Mouse (Mus musculus): ENCODE results near the gene Prox2. TPM values are rescaled to one million over a fixed set of nuclear protein-coding genes. Genes with fewer than 3 reads are reported as not detected.

Gene Prox2
- polyA plus RNA-seq, 1 experiment from 2014 or later: 3.9 TPM

DNA sequence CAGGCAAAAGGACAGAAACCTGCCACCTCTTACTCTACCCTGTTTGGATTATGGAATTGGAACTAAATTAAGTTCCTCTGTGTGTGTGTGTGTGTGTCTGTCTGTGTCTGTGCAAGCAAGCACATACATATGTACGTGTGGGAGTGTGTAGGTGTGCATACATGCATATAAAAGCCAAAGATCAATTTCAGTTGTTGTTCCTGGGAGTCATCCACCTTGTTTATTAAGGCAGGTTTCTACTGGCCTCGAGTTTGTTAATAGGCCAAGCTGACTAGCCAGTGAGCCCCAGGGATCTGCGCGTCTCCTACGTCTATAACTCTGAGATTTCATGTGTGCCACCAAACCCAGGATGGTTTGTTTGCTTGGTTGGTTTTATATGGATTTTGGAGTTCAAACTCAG is 14.2 kb upstream of the Prox2 start:
- Histone ChIP-seq H3K9me3 (no peaks in the 10 kb centered on the region), H3K4me2 (no peak overlapping the region), H3K36me3 (peaks cover 81% of the 10 kb centered on the region), H3K27ac (no peak overlapping the region), H3K27me3 (no peaks in the 10 kb centered on the region), H3K4me1 (no peaks in the 10 kb centered on the region), H3K9ac (no peak overlapping the region), H3K4me3 (no peak overlapping the region)
- 92% methylated on average over 5 of the region's 5 CpGs for WGBS
- no peak for ATAC-seq (ENCODE audit: insufficient number of reproducible peaks, low FRiP score, low TSS enrichment, low read depth)

DNA sequence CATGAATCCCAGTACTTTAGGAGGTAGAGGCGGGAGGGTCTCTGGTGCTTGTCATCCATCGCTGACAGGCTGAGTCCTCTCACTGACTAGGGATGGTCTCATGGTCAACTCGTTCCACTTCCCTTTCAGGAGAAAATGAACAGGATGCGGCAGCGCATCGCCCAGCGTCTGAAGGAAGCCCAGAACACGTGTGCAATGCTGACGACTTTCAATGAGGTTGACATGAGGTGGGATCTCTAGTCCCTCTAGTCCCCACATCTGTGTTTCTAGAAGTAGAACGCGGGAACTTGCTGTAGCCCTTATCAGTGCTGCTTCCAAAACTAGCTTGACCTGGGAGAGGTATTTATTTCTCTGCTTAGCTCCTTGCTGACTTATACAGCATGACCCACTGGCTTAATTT is 13.1 kb upstream of the Prox2 start:
- Histone ChIP-seq H3K4me3 (no peak overlapping the region), H3K36me3 (peaks cover 83% of the 10 kb centered on the region), H3K27me3 (no peaks in the 10 kb centered on the region), H3K4me1 (no peaks in the 10 kb centered on the region), H3K4me2 (no peak overlapping the region), H3K27ac (no peak overlapping the region), H3K9ac (no peak overlapping the region), H3K9me3 (no peaks in the 10 kb centered on the region)
- no peak for ATAC-seq (ENCODE audit: insufficient number of reproducible peaks, low FRiP score, low TSS enrichment, low read depth)
- WGBS: 93% methylated on average over 11 of the region's 11 CpGs

DNA sequence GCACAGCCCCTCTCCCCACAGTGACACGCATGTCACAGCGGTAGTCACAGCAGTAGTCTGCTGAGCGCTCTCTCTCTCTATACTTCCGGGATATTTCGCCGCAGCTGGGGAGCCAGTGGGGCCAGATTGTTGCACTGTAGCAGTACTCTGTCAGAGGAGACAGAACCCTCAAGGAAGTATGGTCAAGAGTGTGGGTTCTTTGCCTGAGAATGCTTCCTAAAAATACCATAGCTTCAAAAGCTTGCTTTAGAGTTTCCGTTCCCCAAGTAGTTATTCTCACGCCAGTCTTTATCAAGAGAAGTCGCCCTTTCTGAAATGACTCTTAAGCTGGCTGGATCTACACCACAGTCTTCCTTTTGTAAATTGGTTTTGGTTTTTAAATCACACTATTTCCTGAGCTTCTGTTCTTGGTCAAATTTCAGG is 12.6 kb upstream of the Prox2 start:
- H3K4me3 ChIP-seq: no peak overlapping the region
- H3K9me3 ChIP-seq: no peaks in the 10 kb centered on the region
- peaks cover 83% of the 10 kb centered on the region for H3K36me3 ChIP-seq
- H3K9ac ChIP-seq: no peak overlapping the region
- WGBS: 94% methylated on average over 9 of the region's 9 CpGs
- no peak for ATAC-seq (ENCODE audit: insufficient number of reproducible peaks, low FRiP score, low TSS enrichment, low read depth)
- H3K27ac ChIP-seq: no peak overlapping the region
- no peak overlapping the region for H3K4me2 ChIP-seq
- H3K27me3 ChIP-seq: no peaks in the 10 kb centered on the region
- H3K4me1 ChIP-seq: no peaks in the 10 kb centered on the region

DNA sequence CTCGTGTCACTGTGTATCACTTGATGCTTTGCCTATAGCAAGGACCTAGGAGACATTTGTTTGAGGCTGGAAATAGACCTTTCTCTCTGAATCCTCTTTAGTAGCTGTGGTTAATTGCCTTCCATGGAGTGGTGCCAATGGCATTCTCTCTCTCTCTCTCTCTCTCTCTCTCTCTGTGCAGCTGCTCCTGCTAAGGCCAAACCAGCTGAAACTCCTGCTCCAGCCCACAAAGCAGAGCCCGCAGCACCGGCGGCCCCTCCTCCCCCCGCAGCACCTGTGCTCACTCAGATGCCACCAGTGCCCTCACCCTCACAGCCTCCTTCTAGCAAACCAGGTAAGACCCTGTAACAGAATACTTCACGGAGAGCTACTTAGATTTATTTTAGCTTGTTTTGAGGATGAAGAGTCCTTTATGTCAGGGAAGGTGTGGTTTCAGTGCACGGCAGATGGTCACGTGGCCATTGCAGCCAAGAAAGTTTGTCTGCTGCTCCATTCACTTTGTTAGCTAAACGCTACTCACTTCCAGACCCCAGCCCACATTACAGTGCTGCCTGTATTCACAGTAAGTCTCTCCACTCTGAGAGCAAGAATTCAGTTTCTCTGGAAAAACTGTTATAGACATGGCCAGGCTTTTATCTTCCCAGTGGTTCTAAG is 11.4 kb upstream of the Prox2 start:
- H3K4me3 ChIP-seq: no peak overlapping the region
- H3K9ac ChIP-seq: no peak overlapping the region
- WGBS: 80% methylated on average over 9 of the region's 9 CpGs
- H3K27me3 ChIP-seq: no peaks in the 10 kb centered on the region
- no peak for ATAC-seq (ENCODE audit: insufficient number of reproducible peaks, low FRiP score, low TSS enrichment, low read depth)
- H3K27ac ChIP-seq: no peak overlapping the region
- no peak overlapping the region for H3K4me2 ChIP-seq
- no peaks in the 10 kb centered on the region for H3K4me1 ChIP-seq
- H3K36me3 ChIP-seq: peaks cover 80% of the 10 kb centered on the region
- no peaks in the 10 kb centered on the region for H3K9me3 ChIP-seq

DNA sequence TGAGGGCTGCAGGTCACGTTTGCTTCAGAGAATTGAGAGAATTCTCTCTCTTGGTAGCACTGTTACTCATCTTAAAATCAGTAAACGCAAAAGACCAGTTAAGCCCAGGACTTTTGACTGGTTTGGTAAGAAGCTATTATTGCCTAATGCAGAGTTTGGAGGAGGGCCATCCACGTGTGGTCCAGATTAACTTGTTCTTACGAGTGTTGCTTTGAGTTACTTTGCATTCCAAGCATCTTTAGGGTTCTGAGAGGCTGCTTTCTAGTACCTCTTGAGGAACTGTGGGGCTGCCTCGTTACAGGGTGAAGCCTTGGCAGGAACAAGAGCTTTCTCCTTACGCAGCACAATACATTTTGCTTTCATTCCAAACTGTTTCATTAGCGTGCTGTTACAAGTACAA is 5.1 kb upstream of the Prox2 start:
- Histone ChIP-seq H3K9me3 (no peaks in the 10 kb centered on the region), H3K4me2 (no peak overlapping the region), H3K27me3 (no peaks in the 10 kb centered on the region), H3K36me3 (peaks cover 26% of the 10 kb centered on the region), H3K4me3 (no peak overlapping the region), H3K9ac (no peak overlapping the region), H3K4me1 (peaks cover 18% of the 10 kb centered on the region), H3K27ac (no peak overlapping the region)
- 50% methylated on average over 7 of the region's 7 CpGs for WGBS
- no peak for ATAC-seq (ENCODE audit: insufficient number of reproducible peaks, low FRiP score, low TSS enrichment, low read depth)

DNA sequence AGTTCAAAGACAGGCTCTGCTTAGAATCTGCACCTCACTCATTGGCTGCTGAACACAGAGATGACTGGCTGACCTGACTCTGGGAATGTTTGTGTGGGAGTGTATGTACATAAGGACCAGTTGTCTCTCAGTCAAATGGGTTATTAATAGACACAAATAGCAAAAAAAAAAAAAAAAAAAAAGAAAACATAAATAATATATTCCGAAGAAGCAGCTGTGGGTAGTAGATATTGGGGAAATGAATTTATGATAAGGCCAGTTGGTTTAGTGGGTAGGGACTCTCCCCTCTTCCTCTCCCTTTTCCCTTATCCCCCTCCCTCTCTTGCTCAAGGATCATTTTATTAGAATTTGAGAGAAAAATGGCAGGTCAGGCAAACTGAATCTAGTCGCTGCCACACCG is 3.4 kb upstream of the Prox2 start:
- Histone ChIP-seq H3K27me3 (no peaks in the 10 kb centered on the region), H3K4me2 (no peak overlapping the region), H3K36me3 (peaks cover 12% of the 10 kb centered on the region), H3K4me1 (peaks cover 29% of the 10 kb centered on the region), H3K9ac (no peak overlapping the region), H3K27ac (no peak overlapping the region), H3K9me3 (no peaks in the 10 kb centered on the region), H3K4me3 (no peak overlapping the region)
- WGBS: 92% methylated on average over 3 of the region's 3 CpGs
- ATAC-seq (ENCODE audit: insufficient number of reproducible peaks, low FRiP score, low TSS enrichment, low read depth): no peak

DNA sequence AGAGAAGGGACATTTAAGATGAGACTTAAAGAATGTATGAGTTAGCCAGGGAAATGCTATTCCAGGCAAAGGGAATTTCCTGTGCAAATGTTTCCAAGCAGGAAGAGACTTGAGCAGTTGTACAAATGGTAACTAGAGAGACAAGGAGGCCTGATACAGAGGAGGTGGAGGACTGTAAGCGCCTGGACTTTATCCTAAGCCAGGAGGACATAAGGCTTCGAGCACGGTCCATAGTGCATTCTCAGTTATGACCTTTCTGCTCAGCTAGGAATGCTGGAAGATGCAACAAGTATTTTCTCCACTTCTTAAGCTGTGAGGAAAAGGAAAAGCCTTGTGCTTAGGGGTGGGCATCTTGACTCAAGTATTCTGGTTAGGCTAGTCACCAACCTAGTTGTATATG is 2.8 kb upstream of the Prox2 start:
- no peak for ATAC-seq (ENCODE audit: insufficient number of reproducible peaks, low FRiP score, low TSS enrichment, low read depth)
- Histone ChIP-seq H3K9me3 (no peaks in the 10 kb centered on the region), H3K4me2 (no peak overlapping the region), H3K36me3 (peaks cover 6% of the 10 kb centered on the region), H3K9ac (no peak overlapping the region), H3K4me3 (no peak overlapping the region), H3K4me1 (peaks cover 29% of the 10 kb centered on the region), H3K27me3 (no peaks in the 10 kb centered on the region), H3K27ac (no peak overlapping the region)
- WGBS: 84% methylated on average over 3 of the region's 3 CpGs

DNA sequence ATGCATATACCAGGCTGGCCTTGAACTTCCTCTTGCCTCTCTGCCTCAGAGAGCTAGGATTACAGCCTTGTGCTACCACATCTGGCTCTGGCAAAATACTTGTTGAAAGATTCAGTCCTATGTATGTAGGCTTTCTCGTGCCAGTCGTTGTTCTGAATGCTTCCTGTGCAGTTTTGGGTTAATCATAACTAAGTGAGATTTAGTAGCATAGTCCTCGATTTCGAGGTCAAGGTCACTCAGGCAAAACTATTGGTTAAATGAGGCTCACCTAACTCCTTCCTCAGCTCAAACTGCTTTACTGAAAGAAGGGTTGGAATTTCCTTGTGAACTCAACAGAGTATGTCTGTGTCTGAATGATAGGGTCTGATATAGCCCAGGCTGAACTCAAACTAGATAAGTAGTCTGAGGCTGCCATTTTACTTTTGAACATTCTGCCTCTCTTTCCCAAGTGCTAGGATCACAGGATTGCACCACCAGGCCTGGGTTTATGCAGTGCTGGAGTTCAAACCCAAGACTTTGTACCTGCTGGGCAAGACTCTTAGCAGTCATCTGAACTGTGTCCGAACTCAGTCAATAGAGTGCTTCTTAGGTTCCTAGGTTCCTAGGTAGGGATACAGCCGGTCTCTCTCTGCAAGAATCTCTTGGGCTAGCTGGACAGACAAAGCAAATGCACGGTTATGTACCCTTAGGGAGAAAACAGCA is 2.1 kb upstream of the Prox2 start:
- Histone ChIP-seq H3K27me3 (no peaks in the 10 kb centered on the region), H3K9me3 (no peaks in the 10 kb centered on the region), H3K4me3 (no peak overlapping the region), H3K36me3 (no peaks in the 10 kb centered on the region; the same call in 1 of the 2 replicates), H3K27ac (no peak overlapping the region), H3K4me2 (peak overlapping the region; percentile 61; the same call in 1 of the 2 replicates), H3K9ac (no peak overlapping the region), H3K4me1 (peaks cover 29% of the 10 kb centered on the region)
- no peak for ATAC-seq (ENCODE audit: insufficient number of reproducible peaks, low FRiP score, low TSS enrichment, low read depth)
- 83% methylated on average over 7 of the region's 7 CpGs for WGBS

DNA sequence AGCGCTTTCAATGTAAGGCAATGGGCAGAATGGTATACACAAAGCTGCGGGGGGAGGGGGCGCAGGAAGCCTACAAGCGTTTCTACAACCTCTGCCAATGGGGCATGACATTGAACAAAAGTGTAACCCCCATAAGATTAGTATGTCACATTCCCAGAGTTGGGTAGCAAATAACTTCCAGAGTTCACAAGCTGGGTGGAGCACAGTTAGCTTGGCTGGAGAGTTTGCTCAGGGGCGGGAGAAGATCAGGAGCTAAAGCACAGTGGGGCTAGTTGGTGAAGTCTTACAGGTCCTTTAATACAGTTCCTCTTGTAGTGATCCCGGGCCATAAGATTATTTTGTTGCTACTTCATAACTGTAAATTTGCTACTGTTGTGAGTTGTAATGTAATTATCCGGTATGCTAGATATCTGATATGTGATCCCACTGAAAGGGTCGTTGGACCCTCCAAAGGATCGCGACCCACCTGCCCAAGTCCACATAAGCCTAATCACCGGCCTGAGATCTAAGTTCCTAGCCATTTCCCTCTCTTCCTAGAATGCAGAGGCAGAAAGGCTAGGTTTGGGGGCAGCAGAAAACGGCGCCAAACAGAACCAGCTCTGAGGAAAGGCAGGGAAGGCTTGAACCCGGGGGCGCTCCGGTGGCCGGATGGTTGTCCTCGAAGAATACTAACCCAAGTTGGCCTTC is 405 bp downstream of the Prox2 start:
- 10% methylated on average over 18 of the region's 18 CpGs for WGBS
- Histone ChIP-seq H3K4me2 (peak overlapping the region; percentile 61), H3K4me1 (peaks cover 35% of the 10 kb centered on the region), H3K9me3 (no peaks in the 10 kb centered on the region), H3K27me3 (no peaks in the 10 kb centered on the region), H3K27ac (peak overlapping the region; percentile 84), H3K4me3 (peak overlapping the region; percentile 99), H3K9ac (peak overlapping the region; percentile 95), H3K36me3 (no peaks in the 10 kb centered on the region; the same call in 1 of the 2 replicates)
- peak; percentile 23; the same call in 1 of the 2 replicates for ATAC-seq (ENCODE audit: insufficient number of reproducible peaks, low FRiP score, low TSS enrichment, low read depth)

DNA sequence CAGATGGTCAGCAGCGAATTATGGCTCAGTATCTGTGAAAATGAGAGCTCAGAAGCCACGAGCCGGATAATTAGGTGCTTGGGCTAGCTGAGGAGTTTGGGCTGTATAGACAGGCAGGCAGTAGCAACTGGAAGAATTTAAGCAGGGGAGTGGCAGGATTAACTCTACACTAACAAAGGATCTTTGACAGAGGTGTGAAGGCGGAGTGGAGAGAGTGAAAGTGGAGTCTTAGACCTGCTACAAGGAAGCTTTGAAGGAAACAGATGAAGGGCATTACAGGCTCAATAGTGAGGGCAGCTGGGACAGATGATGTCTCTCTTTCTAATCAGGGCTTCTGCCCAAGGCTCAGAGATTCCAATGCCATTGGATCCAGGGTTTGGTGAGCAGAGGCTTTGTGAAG is 1.1 kb downstream of the Prox2 start:
- Histone ChIP-seq H3K27ac (peak overlapping the region; percentile 84; the same call in 1 of the 2 replicates), H3K27me3 (no peaks in the 10 kb centered on the region), H3K9ac (no peak overlapping the region), H3K4me1 (peaks cover 35% of the 10 kb centered on the region), H3K36me3 (no peaks in the 10 kb centered on the region), H3K4me3 (no peak overlapping the region; the same call in 1 of the 2 replicates), H3K4me2 (peak overlapping the region; percentile 61; the same call in 1 of the 2 replicates), H3K9me3 (no peaks in the 10 kb centered on the region)
- 47% methylated on average over 4 of the region's 4 CpGs for WGBS
- ATAC-seq (ENCODE audit: insufficient number of reproducible peaks, low FRiP score, low TSS enrichment, low read depth): no peak

DNA sequence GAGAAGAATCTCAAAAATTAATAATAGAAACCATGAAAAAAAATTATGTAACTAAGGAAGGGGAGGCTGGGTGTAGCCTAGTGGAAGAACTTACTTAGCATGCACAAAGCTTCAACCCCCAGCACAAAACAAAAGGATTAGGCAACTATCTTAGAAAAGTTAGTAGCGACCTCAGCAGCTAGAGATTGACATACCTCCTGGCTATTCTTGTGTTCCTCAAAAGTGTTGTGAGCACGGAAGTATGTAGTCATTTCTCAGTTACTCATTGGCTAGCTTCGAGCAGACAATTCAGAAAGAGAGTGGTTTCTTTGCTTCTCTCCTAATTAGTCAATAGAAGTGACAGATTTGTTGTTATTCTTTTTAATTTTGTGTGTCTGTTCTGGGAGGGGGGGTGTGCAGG is 1.9 kb downstream of the Prox2 start:
- Histone ChIP-seq H3K4me3 (no peak overlapping the region), H3K4me2 (no peak overlapping the region), H3K36me3 (no peaks in the 10 kb centered on the region), H3K27ac (no peak overlapping the region), H3K27me3 (no peaks in the 10 kb centered on the region), H3K9ac (no peak overlapping the region), H3K9me3 (no peaks in the 10 kb centered on the region), H3K4me1 (peaks cover 35% of the 10 kb centered on the region)
- ATAC-seq (ENCODE audit: insufficient number of reproducible peaks, low FRiP score, low TSS enrichment, low read depth): no peak
- 75% methylated on average over 3 of the region's 3 CpGs for WGBS

DNA sequence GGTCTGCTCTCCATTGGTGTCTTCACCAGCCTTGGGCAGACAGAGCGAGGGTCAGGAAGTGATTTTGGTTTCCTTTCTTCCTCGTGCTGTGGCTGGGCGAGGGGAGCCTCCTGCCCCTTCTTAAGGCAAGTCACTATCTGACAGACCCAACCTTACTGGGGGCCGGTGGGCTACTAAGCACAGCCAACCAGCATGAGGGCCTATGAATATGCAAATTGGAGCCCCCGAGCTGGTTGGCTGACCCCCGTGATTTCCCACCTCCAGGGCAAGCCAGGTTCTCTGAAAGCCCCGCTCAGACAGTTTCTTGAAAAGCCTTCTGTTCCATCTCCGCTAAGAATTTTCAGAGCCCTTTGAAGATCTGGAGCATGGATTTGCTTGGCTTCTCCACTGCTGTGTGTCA is 4.3 kb downstream of the Prox2 start:
- Histone ChIP-seq H3K4me3 (no peak overlapping the region), H3K27ac (no peak overlapping the region), H3K4me2 (0 out of 2 replicates have a peak overlapping the region, but pooled peaks have one; percentile 13), H3K36me3 (no peaks in the 10 kb centered on the region), H3K9ac (no peak overlapping the region), H3K4me1 (peaks cover 17% of the 10 kb centered on the region), H3K9me3 (no peaks in the 10 kb centered on the region), H3K27me3 (no peaks in the 10 kb centered on the region)
- no peak for ATAC-seq (ENCODE audit: insufficient number of reproducible peaks, low FRiP score, low TSS enrichment, low read depth)
- WGBS: 5% methylated on average over 8 of the region's 8 CpGs
